Mouse (Mus musculus) intestine, embryonic 15.5 days (tissue): Measurements from ENCODE around the gene Lfng. TPM values are rescaled to one million over a fixed set of nuclear protein-coding genes. Genes with fewer than 3 reads are reported as not detected.
A peak's percentile ranks its signal among the peaks of the same experiment; 100 is the strongest.

ENCODE experiments used
- ATAC-seq: fragments of 200-750 bp; cut with Nextera tagmentation; 2 replicates; pipeline ENCODE4 v1.8.0; 2017; ENCODE audit warnings: moderate TSS enrichment, moderate library complexity
- H3K27ac ChIP-seq: fragments of 300-500 bp; sonication (generic); 2 replicates; pipeline ENCODE4 v1.5.1; 2015; ENCODE audit warnings: mild to moderate bottlenecking, inconsistent platforms
- H3K27me3 ChIP-seq: fragments of 300-500 bp; sonication (generic); replicated peaks from 2 replicates; pipeline ENCODE4 v1.6.1; 2015; ENCODE audit warnings: inconsistent platforms
- H3K36me3 ChIP-seq: fragments of 300-500 bp; sonication (generic); 2 replicates; pipeline ENCODE4 v1.6.1; 2015; ENCODE audit warnings: inconsistent platforms
- H3K4me1 ChIP-seq: fragments of 300-500 bp; sonication (generic); replicated peaks from 2 replicates; pipeline ENCODE4 v1.6.1; 2015; ENCODE audit warnings: inconsistent platforms
- H3K4me2 ChIP-seq: fragments of 300-500 bp; sonication (generic); replicated peaks from 2 replicates; pipeline ENCODE4 v1.6.1; 2015; ENCODE audit warnings: mild to moderate bottlenecking, inconsistent platforms
- H3K4me3 ChIP-seq: fragments of 300-500 bp; sonication (generic); replicated peaks from 2 replicates; pipeline ENCODE4 v1.5.1; 2015; ENCODE audit warnings: inconsistent platforms
- H3K9ac ChIP-seq: fragments of 300-500 bp; sonication (generic); 2 replicates; pipeline ENCODE4 v1.6.1; 2015; ENCODE audit warnings: inconsistent platforms
- H3K9me3 ChIP-seq: fragments of 300-500 bp; sonication (generic); 2 replicates; pipeline ENCODE4 v1.6.1; 2016; ENCODE audit warnings: inconsistent platforms
- WGBS: fragments of 180-500 bp; shearing (Covaris S2); methylation state at CpG from one replicate; pipeline ENCODE4 v1.1.7; 2015; 5-methylcytosine and 5-hydroxymethylcytosine counted together
- polyA plus RNA-seq: library from polyadenylated mRNA; unstranded; fragments of >200 nt; fragmentation: Nextera tagmentation; extraction: Ambion mirVana; gene quantifications from 2 replicates; pipeline ENCODE4 v1.2.1, GENCODE M21; 2015

Gene Lfng
- 14.8 and 16.0 TPM in 2 replicates for polyA plus RNA-seq

DNA sequence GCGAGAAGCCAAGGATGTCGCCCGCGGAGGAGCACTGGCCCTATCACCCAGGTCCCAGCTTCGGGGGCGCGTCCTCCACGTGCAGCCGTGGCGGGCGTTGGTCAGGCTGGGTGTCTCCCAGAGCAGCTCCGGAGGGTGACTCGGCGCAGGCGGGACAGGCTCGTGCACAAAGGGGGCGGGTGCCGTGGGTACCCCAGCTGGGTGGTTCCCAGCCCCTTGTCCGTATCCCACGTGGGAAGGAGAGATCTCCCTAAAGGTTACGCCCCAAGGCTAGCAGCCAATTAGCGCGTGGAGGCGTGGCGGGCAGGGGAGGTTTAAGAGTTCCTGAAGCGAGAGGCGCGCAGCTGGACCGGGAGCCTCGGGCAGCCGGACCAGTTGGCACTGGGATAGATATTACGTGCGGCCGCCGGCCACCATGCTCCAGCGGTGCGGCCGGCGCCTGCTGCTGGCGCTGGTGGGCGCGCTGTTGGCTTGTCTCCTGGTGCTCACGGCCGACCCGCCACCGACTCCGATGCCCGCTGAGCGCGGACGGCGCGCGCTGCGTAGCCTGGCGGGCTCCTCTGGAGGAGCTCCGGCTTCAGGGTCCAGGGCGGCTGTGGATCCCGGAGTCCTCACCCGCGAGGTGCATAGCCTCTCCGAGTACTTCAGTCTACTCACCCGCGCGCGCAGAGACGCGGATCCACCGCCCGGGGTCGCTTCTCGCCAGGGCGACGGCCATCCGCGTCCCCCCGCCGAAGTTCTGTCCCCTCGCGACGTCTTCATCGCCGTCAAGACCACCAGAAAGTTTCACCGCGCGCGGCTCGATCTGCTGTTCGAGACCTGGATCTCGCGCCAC is at the start of gene Lfng:
Gene Lfng, plus strand, starts transcription at position 320 of the 835 bp plus-strand sequence.
- Histone ChIP-seq H3K4me1 (peaks cover 52% of the 10 kb centered on the region), H3K27ac (peak within 1 kb of the TSS; percentile 44)

GRCm38 (mm10) chr5:140562601-140563000 is 44.5 kb upstream of the Lfng start:
- WGBS: 78% methylated on average over 9 of the region's 9 CpGs
- no peaks in the 10 kb centered on the region for H3K36me3 ChIP-seq
- no peak overlapping the region for H3K4me2 ChIP-seq
- H3K9me3 ChIP-seq: no peaks in the 10 kb centered on the region
- H3K4me3 ChIP-seq: no peak overlapping the region
- H3K9ac ChIP-seq: no peak overlapping the region
- no peak for ATAC-seq
- H3K4me1 ChIP-seq: peaks cover 24% of the 10 kb centered on the region
- H3K27me3 ChIP-seq: no peaks in the 10 kb centered on the region
- no peak overlapping the region for H3K27ac ChIP-seq

More for the DNA sequence above, at the start of gene Lfng:
- under 1% methylated on average over 91 of the region's 91 CpGs for WGBS
- Histone ChIP-seq H3K4me2 (peak within 1 kb of the TSS; percentile 83), H3K36me3 (no peaks in the 10 kb centered on the region), H3K27me3 (peaks cover 20% of the 10 kb centered on the region), H3K4me3 (peak within 1 kb of the TSS; percentile 49), H3K9ac (peak within 1 kb of the TSS; percentile 45), H3K9me3 (no peaks in the 10 kb centered on the region)
- ATAC-seq: peak; percentile 62

DNA sequence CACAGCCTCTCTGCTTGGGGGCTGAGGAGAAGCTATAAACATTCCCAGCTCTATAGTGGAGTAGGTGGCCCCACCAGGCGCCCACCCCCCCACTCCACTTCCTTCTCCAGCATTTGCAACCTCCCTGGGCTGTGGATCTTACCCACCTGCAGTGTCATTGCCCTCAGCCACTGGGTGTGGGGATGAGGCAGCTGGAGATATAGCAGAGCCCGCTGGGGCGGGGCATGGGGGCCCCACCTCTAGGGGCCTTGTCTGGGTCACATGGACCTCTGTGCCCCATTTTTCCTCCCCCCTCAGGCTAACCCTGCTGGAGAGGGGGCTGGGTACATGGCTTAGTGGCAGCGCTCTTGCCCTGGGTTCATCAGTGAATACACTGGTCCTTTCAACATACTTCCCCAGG is 42.2 kb upstream of the Lfng start, which contains the start of gene Grifin:
Gene Grifin, minus strand, starts transcription at position 176 of the 400 bp plus-strand sequence.
- ATAC-seq: peak; percentile 48; the same call in 1 of the 2 replicates
- Histone ChIP-seq H3K4me2 (no peak within 1 kb of the TSS), H3K36me3 (no peaks in the 10 kb centered on the region), H3K4me1 (peaks cover 28% of the 10 kb centered on the region), H3K4me3 (no peak within 1 kb of the TSS), H3K27me3 (no peaks in the 10 kb centered on the region), H3K9me3 (no peaks in the 10 kb centered on the region), H3K9ac (no peak within 1 kb of the TSS), H3K27ac (peak within 1 kb of the TSS; percentile 51; the same call in 1 of the 2 replicates)
- 73% methylated on average over 4 of the region's 4 CpGs for WGBS

DNA sequence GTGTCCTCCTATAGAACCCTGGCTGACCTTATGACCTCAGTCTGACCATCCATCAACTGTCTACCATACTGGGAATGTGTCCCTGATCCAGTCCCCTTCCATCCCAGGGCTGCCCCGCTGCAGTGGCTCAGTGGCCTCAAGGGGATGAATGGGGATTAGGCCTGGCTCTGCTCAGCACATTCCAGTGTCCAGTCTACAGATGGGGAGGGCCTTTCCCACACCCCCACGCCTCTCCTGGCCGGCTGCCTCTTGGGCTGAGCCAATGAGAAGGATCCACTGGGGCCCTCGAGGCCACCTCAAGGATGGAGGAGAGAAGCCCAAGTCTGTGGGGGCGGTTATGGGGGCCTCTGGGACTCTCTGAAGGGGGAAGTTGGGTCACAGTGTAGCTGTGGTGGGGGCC is 41.7 kb upstream of the Lfng start:
- Histone ChIP-seq H3K27me3 (no peaks in the 10 kb centered on the region), H3K27ac (peak overlapping the region; percentile 51; the same call in 1 of the 2 replicates), H3K9ac (no peak overlapping the region), H3K4me2 (no peak overlapping the region), H3K36me3 (no peaks in the 10 kb centered on the region), H3K4me3 (no peak overlapping the region), H3K4me1 (peaks cover 28% of the 10 kb centered on the region), H3K9me3 (no peaks in the 10 kb centered on the region)
- WGBS: 41% methylated on average over 5 of the region's 5 CpGs
- ATAC-seq: peak; percentile 51; the same call in 1 of the 2 replicates

DNA sequence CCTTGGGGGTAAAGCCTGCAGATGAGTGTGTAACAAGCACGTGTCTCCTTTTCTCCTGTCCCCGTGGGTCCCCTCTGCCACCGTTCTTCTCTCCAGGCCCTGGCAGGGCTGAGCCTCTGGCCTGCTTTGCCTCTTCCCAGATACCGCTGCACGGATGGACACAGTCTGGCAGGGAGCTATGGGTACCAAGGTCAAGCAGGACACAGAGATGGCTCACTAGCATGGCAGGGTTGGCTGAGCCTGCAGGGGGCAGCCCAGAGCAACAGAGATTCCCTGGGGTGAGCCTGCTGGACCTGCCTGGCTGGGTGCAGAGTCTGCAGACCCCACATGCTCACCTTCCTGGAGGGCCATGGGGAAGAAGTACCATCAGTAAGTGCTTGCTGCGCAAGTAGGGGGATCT is 41.3 kb upstream of the Lfng start:
- Histone ChIP-seq H3K27ac (peak overlapping the region; percentile 51; the same call in 1 of the 2 replicates), H3K4me2 (no peak overlapping the region), H3K9me3 (no peaks in the 10 kb centered on the region), H3K27me3 (no peaks in the 10 kb centered on the region), H3K36me3 (no peaks in the 10 kb centered on the region), H3K9ac (no peak overlapping the region), H3K4me3 (no peak overlapping the region), H3K4me1 (peaks cover 28% of the 10 kb centered on the region)
- WGBS: 70% methylated on average over 6 of the region's 6 CpGs
- ATAC-seq: 0 out of 2 replicates have a peak, but pooled peaks have one; percentile 14

DNA sequence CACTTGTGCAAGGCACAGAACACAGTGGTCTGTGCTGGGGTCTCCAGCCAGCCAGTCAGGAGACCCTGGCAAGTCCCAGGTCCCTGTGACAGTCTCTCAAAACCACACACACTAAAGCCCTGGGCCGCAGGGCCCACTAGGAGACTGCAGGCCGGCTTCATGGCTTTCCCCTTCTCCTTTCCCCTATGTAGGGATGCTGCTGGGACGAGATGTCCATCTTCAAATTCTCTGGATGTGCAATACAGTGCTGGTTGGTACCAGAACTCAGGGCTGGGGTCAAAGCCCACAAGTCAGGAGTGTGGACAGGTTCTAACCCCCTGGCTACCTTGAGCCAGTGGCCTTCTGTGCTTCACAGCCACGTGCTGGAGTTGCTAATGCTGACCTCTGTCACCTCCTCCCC is 40.8 kb upstream of the Lfng start:
- Histone ChIP-seq H3K27ac (peak overlapping the region; percentile 51; the same call in 1 of the 2 replicates), H3K9ac (no peak overlapping the region)

GRCm38 (mm10) chr5:140567321-140567720 is 39.8 kb upstream of the Lfng start:
- no peaks in the 10 kb centered on the region for H3K9me3 ChIP-seq
- H3K4me1 ChIP-seq: peaks cover 28% of the 10 kb centered on the region
- no peaks in the 10 kb centered on the region for H3K36me3 ChIP-seq
- WGBS: 44% methylated on average over 11 of the region's 11 CpGs
- peak; percentile 37; the same call in 1 of the 2 replicates for ATAC-seq
- H3K4me2 ChIP-seq: no peak overlapping the region
- no peaks in the 10 kb centered on the region for H3K27me3 ChIP-seq
- H3K4me3 ChIP-seq: no peak overlapping the region
- no peak overlapping the region for H3K27ac ChIP-seq
- H3K9ac ChIP-seq: no peak overlapping the region

More for the DNA sequence above, 40.8 kb upstream of the Lfng start:
- ATAC-seq: no peak
- H3K9me3 ChIP-seq: no peaks in the 10 kb centered on the region
- H3K4me1 ChIP-seq: peaks cover 28% of the 10 kb centered on the region
- no peak overlapping the region for H3K4me3 ChIP-seq
- 73% methylated on average over 4 of the region's 4 CpGs for WGBS
- no peaks in the 10 kb centered on the region for H3K27me3 ChIP-seq
- no peak overlapping the region for H3K4me2 ChIP-seq
- no peaks in the 10 kb centered on the region for H3K36me3 ChIP-seq

DNA sequence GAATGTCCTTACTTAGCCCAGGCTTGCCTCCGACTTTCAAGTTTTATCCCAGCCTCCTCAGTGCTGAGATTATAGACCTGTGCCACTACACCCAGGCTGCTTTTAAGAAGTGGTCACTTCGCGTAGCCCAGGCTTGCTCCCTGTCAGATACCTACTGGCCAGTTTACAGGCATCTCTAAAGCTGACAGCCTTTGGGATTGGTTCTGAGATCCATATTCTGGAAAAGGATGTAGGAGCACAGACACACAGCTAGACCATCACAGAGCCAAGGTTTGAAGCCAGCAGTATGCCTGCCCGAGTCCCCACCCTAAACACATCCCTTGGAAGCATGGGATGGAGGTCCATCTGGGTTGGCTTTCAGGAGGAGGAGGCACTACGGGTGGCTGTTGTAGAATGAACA is 39.4 kb upstream of the Lfng start:
- H3K27me3 ChIP-seq: no peaks in the 10 kb centered on the region
- H3K4me3 ChIP-seq: no peak overlapping the region
- H3K9me3 ChIP-seq: no peaks in the 10 kb centered on the region
- H3K4me1 ChIP-seq: peaks cover 28% of the 10 kb centered on the region
- no peak overlapping the region for H3K9ac ChIP-seq
- no peak for ATAC-seq
- H3K27ac ChIP-seq: no peak overlapping the region
- WGBS: 86% methylated on average over 5 of the region's 5 CpGs
- H3K36me3 ChIP-seq: no peaks in the 10 kb centered on the region
- no peak overlapping the region for H3K4me2 ChIP-seq

GRCm38 (mm10) chr5:140568321-140568970 is 38.7 kb upstream of the Lfng start:
- Histone ChIP-seq H3K36me3 (no peaks in the 10 kb centered on the region), H3K9me3 (no peaks in the 10 kb centered on the region), H3K4me2 (peak overlapping the region; percentile 13; the same call in 1 of the 2 replicates), H3K9ac (no peak overlapping the region), H3K4me3 (no peak overlapping the region), H3K27me3 (no peaks in the 10 kb centered on the region), H3K27ac (no peak overlapping the region), H3K4me1 (peaks cover 28% of the 10 kb centered on the region)
- ATAC-seq: peak; percentile 18; the same call in 1 of the 2 replicates
- WGBS: 20% methylated on average over 10 of the region's 10 CpGs

DNA sequence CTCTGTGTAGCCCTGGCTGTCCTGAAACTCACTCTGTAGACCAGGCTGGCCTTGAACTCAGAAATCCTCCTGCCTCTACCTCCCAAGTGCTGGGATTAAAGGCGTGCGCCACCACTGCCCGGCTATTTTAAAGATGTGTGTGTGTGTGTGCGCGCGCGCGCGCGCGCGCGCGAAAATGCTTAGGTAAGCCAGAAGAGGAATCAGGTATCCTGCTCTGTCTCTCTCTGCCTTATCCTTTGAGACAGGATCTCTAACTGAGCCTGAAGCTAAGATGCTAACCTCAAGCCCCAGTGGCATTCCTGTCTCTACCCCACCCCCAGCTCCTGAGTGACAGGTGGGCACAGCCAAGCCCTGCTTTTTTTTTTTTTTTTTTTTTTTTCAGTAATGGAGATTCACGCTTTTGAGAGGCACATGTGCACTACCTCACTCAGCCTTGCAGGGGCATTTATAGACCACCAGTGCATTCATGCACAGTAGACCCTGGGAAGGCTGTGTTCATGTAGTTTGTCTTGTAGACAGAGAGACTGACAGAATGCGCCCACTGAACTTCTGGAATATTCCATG is 38.0 kb upstream of the Lfng start:
- no peaks in the 10 kb centered on the region for H3K9me3 ChIP-seq
- ATAC-seq: no peak

GRCm38 (mm10) chr5:140570223-140570870 is 36.8 kb upstream of the Lfng start:
- WGBS: 87% methylated on average over 13 of the region's 13 CpGs
- no peak overlapping the region for H3K4me3 ChIP-seq
- no peak overlapping the region for H3K27ac ChIP-seq
- no peak for ATAC-seq
- H3K36me3 ChIP-seq: no peaks in the 10 kb centered on the region
- H3K4me2 ChIP-seq: no peak overlapping the region
- H3K9me3 ChIP-seq: no peaks in the 10 kb centered on the region
- H3K9ac ChIP-seq: no peak overlapping the region
- H3K27me3 ChIP-seq: no peaks in the 10 kb centered on the region
- H3K4me1 ChIP-seq: peaks cover 19% of the 10 kb centered on the region

More for the DNA sequence above, 38.0 kb upstream of the Lfng start:
- H3K4me3 ChIP-seq: no peak overlapping the region
- no peaks in the 10 kb centered on the region for H3K27me3 ChIP-seq
- 85% methylated on average over 16 of the region's 16 CpGs for WGBS
- H3K4me1 ChIP-seq: peaks cover 28% of the 10 kb centered on the region
- no peak overlapping the region for H3K9ac ChIP-seq
- no peaks in the 10 kb centered on the region for H3K36me3 ChIP-seq
- no peak overlapping the region for H3K4me2 ChIP-seq
- H3K27ac ChIP-seq: no peak overlapping the region
